Mouse (Mus musculus) E14TG2a.4 (cell line): ENCODE results near the gene Cfap58.

Experiments
- CTCF ChIP-seq: conservative IDR thresholded peaks from 2 replicates; pipeline ENCODE4 v1.5.1; 2014; ENCODE audit warnings: low read length
- NANOG ChIP-seq: IDR thresholded peaks from 2 replicates; pipeline ENCODE4 v1.6.1; 2014; ENCODE audit warnings: borderline replicate concordance, low read length, mixed read lengths
- POU5F1 ChIP-seq: IDR thresholded peaks from 2 replicates; pipeline ENCODE4 v1.6.1; 2014; ENCODE audit warnings: low read length, borderline replicate concordance

DNA sequence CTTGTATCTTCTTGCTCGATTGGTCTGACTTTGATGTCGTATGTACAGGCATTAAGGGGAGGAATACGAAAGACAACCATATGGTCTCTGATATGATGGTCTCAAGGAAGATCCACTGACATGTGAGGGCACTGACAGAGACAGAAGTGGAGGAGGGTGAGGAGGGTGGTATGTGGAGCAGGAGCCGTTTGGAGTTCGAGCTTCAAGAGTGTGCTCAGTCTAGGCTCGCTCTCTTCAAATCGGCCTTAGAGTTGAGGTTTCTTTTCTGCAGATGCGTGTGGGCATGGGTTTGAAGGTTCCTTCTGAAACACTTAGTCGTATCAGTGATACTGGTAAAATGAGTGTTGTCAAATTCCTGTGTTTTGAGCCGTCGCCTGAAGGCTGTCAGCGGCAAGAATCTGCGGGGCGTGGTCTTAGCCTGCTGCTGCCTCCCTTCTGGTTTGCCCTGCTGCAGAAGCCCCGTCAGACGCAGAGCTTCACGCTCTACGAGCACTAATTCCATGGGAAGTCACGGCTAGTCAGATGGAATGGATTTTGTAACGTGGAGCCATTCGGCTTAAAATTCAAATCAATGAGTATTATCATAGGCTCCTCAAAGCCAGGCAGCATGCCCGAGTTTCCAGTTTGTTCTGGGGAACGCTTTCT, 9.5 kb downstream of the Cfap58 start:
- TF ChIP-seq CTCF (no peak), POU5F1 (no peak), NANOG (no peak)
